Mouse (Mus musculus) cortical plate, adult 2 months (tissue): ENCODE measurements at regions not wholly inside any gene's neighbourhood (a gene's known extent, or its start where the extent isn't known, plus 50 kb on each side); places are given as distances from the start of the nearest gene placed in this dataset.

Experiments
- H3K27ac ChIP-seq: fragments of 200-500 bp; 2 replicates; pipeline ENCODE4 v1.5.1; 2012; ENCODE audit warnings: low read length, control low read depth, inconsistent platforms; ENCODE audit not compliant: insufficient read depth
- H3K4me1 ChIP-seq: fragments of 200-500 bp; 2 replicates; pipeline ENCODE4 v1.6.1; 2011; ENCODE audit warnings: low read length; ENCODE audit not compliant: control insufficient read depth, insufficient read depth
- H3K4me3 ChIP-seq: fragments of 200-500 bp; 2 replicates; pipeline ENCODE4 v1.5.1; 2011; ENCODE audit warnings: mild to moderate bottlenecking, low read length, control low read depth; ENCODE audit not compliant: insufficient read depth
- CTCF ChIP-seq: fragments of 200-500 bp; IDR thresholded peaks from 2 replicates; pipeline ENCODE4 v1.5.1; 2011; ENCODE audit warnings: mild to moderate bottlenecking, control low read depth, low read length; ENCODE audit not compliant: insufficient read depth; ENCODE audit errors: extremely low read depth
- POLR2A ChIP-seq: fragments of 200-500 bp; IDR thresholded peaks from 2 replicates; pipeline ENCODE4 v1.6.1; 2011; ENCODE audit warnings: mild to moderate bottlenecking, low read length, control low read depth; ENCODE audit not compliant: insufficient read depth; ENCODE audit errors: extremely low read depth

- no peaks in the 10 kb centered on the region for H3K4me1 ChIP-seq
- H3K27ac ChIP-seq, result no peak overlapping the region
- TF ChIP-seq CTCF, result no peak
- no peak for TF ChIP-seq POLR2A
- H3K4me3 ChIP-seq, result no peak overlapping the region
Observed at GRCm38 (mm10) chr4:154726636-154727045, 59.0 kb upstream of the Actrt2 start.

DNA sequence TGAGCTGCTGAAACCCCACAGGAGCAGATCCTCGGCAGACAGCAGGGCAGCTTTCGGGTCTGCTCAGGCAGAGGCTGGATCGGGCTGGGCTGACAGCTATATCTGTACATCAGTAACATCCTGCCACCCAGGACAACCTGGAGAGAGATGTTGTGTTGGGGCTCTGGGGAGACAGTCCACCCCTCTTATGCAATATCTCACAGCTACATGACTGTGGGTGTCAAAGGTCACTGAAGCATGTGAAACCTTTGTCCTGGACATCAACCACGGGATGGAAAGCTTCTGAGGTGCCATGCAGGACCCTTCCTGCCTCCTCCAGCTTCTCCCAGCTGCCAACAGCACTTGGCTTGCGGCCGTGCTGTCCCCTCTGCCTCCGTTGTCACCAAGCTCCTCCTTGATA lies 60.3 kb upstream of the Actrt2 start:
- H3K4me3 ChIP-seq, result no peak overlapping the region
- no peaks in the 10 kb centered on the region for H3K4me1 ChIP-seq
- no peak overlapping the region for H3K27ac ChIP-seq
- TF ChIP-seq CTCF (no peak), POLR2A (no peak)

GRCm38 (mm10) chr4:154730646-154731045 lies 63.0 kb upstream of the Actrt2 start:
- H3K27ac ChIP-seq, result no peak overlapping the region
- no peak for TF ChIP-seq CTCF
- TF ChIP-seq POLR2A, result no peak
- H3K4me3 ChIP-seq, result no peak overlapping the region
- no peaks in the 10 kb centered on the region for H3K4me1 ChIP-seq

- H3K4me1 ChIP-seq, result no peaks in the 10 kb centered on the region
- H3K27ac ChIP-seq, result no peak overlapping the region
- no peak overlapping the region for H3K4me3 ChIP-seq
- TF ChIP-seq POLR2A, result no peak
- TF ChIP-seq CTCF, result no peak
Observed at GRCm38 (mm10) chr4:154731345-154731744, 63.7 kb upstream of the Actrt2 start.

GRCm38 (mm10) chr4:154736071-154736470 lies 68.4 kb upstream of the Actrt2 start:
- TF ChIP-seq POLR2A (no peak), CTCF (no peak)
- Histone ChIP-seq H3K4me1 (no peaks in the 10 kb centered on the region), H3K27ac (no peak overlapping the region)

DNA sequence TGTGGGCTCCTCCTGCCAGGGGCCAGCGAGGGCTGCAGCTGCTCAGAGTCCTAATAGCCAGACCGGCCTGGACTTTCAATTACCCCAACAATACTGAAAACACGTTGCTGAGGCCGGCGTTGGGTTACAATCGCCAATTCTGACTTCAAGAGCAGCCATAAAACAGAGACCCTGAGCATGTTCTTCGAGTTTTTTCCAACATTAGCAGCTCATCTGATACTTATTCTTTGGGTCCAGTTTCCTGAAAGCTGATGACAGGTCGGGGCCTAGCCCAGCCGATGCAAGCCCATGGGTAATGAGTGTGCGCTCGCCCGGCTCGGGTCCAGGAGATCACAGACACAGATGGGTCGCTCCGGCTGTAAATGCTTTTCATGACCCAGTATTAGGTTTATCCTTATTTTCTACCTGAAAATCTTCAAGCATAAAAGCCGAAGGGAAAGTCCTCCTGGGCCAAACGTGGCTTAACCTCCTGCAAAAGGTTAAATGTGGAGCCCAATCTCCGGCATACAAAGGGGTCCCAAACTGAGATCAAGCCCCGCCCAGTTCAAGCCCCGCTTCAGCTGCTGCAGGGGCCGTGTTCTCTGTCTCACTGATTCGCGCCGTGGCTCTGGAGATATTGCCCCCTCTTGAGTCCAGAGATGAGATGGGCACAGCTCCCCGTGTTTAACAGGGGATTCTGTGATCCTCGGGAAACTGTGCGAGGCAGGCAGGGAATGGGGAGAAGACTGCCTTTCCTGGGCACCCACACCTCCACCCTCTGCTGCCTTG lies 73.6 kb upstream of the Actrt2 start:
- no peak for TF ChIP-seq CTCF
- no peak for TF ChIP-seq POLR2A
- H3K4me3 ChIP-seq, result no peak overlapping the region
- H3K4me1 ChIP-seq, result no peaks in the 10 kb centered on the region
- H3K27ac ChIP-seq, result no peak overlapping the region

More at GRCm38 (mm10) chr4:154736071-154736470, 68.4 kb upstream of the Actrt2 start:
- H3K4me3 ChIP-seq, result no peak overlapping the region

DNA sequence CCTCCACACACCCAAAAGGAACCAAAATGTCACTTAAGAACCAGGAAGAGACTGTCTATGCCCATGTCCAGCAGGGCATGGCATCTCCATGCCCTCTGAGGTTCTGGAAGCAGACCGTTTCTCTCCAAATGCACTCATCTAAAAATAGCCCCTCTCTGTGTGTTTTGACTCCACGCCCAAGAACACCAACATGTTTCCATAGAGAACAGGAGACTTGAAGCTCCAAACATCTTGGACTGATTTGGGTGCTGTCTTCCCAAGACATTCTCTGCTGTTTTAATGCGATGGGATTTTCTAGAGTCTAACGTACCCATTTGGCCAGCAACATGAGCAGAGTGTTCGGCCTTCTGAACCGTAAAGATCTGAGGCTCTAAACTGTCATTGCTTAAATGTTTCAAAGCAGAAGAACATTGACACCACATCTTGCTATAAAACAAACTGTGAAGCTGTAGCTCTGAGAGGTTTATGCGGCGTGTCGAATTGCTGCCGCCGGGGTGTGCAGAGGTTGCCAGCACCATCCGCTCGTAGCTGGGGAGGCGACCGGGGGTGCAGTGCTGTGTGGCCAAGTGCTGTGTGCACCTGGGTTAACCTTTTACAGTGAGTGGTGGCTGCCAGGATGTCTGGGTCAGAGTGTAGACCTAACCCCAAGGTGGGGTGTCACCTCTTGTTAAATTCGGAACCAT lies 78.8 kb upstream of the Actrt2 start:
- Histone ChIP-seq H3K27ac (no peak overlapping the region), H3K4me1 (no peaks in the 10 kb centered on the region), H3K4me3 (no peak overlapping the region)
- TF ChIP-seq CTCF, result no peak
- TF ChIP-seq POLR2A, result no peak

DNA sequence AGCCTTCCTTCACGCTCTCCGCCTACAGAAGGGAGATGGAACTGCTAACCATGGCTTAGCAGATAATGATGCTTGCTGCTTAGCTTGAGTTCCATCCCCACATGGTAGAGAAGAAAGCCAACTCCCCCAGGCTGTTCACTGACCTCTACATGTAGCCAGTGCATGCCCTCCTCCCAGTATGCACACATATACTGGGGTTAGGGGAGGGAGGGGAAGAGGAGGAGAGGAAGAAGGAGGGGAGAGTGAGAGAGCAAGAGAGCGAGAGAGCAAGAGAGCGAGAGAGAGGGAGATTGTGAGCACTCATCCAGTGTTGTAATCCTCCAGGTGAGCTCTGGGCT lies 79.3 kb upstream of the Actrt2 start:
- Histone ChIP-seq H3K4me1 (no peaks in the 10 kb centered on the region), H3K4me3 (no peak overlapping the region), H3K27ac (no peak overlapping the region)
- no peak for TF ChIP-seq POLR2A

DNA sequence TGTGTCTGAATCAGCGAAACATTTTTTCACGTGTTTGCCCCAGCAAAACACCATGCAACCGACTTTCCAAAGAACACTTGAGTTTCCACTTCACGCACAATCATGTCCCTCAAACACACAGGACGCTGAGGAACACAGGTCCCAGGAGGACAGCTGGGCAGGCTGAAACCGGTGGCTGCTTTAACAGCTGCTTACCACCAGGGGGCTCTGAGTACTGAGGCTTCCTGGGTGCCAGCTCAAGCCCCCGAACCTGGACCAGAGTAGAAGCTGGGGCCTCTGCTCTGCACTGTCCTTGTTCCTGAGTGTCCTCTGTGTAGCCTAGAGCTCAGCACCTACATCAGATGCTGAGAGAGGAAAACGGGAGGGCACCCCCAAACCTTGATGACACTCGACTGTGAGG lies 81.5 kb upstream of the Actrt2 start:
- H3K27ac ChIP-seq, result no peak overlapping the region
- TF ChIP-seq POLR2A, result no peak
- TF ChIP-seq CTCF, result peak; percentile 55
- H3K4me1 ChIP-seq, result no peaks in the 10 kb centered on the region
- no peak overlapping the region for H3K4me3 ChIP-seq

DNA sequence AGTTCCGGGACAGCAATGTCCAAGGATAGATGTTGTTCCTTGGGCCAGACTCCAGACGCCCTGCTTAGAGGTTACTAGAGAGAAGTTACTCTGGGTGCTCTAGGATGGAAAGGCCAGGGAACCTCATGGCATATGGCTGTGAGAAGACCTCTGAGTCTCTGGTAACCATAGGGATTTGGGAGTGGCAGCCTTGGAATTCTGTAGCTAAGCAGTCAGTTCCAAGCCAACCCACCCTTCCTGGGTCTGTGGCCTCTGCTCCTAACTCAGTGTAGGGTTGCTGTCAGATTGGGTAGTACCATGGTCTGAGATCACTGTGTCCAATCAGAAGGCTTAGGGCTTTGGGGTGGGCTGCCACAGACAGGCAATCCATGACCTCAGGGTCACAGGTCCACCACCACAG lies 82.3 kb upstream of the Actrt2 start:
- Histone ChIP-seq H3K4me3 (no peak overlapping the region), H3K4me1 (no peaks in the 10 kb centered on the region), H3K27ac (no peak overlapping the region)
- TF ChIP-seq POLR2A (no peak), CTCF (no peak)
